Mouse (Mus musculus) heart, postnatal 0 days (tissue): ENCODE results near the gene Slf2. TPM values are rescaled to one million over a fixed set of nuclear protein-coding genes. Genes with fewer than 3 reads are reported as not detected.
A peak's percentile ranks its signal among the peaks of the same experiment; 100 is the strongest.

Experiments
- ATAC-seq: fragments of 200-750 bp; cut with Nextera tagmentation; 2 replicates; pipeline ENCODE4 v1.8.0; 2017; ENCODE audit warnings: low read depth, moderate number of reproducible peaks, moderate library complexity; ENCODE audit not compliant: insufficient read depth
- DNase-seq: peaks from one replicate; pipeline ENCODE4 v3.0.0-alpha.2; 2016; ENCODE audit warnings: low spot score
- H3K27ac ChIP-seq: fragments of 300-500 bp; sonication (generic); 2 replicates; pipeline ENCODE4 v1.5.1; 2014; ENCODE audit warnings: low read depth, mild to moderate bottlenecking
- H3K27me3 ChIP-seq: fragments of 300-500 bp; sonication (generic); 2 replicates; pipeline ENCODE4 v1.6.1; 2014; ENCODE audit warnings: low read length, mixed read lengths; ENCODE audit not compliant: control insufficient read depth, insufficient read depth
- H3K36me3 ChIP-seq: fragments of 300-500 bp; sonication (generic); replicated peaks from 2 replicates; pipeline ENCODE4 v1.6.1; 2014; ENCODE audit warnings: low read length, mixed read lengths; ENCODE audit not compliant: control insufficient read depth, insufficient read depth
- H3K4me1 ChIP-seq: fragments of 300-500 bp; sonication (generic); 2 replicates; pipeline ENCODE4 v1.6.1; 2014; ENCODE audit warnings: antibody characterized with exemption; ENCODE audit not compliant: control insufficient read depth, insufficient read depth
- H3K4me2 ChIP-seq: fragments of 300-500 bp; sonication (generic); 2 replicates; pipeline ENCODE4 v1.6.1; 2014; ENCODE audit warnings: low read depth, mild to moderate bottlenecking, low read length, moderate library complexity
- H3K4me3 ChIP-seq: fragments of 300-500 bp; sonication (generic); 2 replicates; pipeline ENCODE4 v1.5.1; 2014; ENCODE audit warnings: low read depth, low read length
- H3K9ac ChIP-seq: fragments of 300-500 bp; sonication (generic); replicated peaks from 2 replicates; pipeline ENCODE4 v1.6.1; 2014; ENCODE audit warnings: low read depth, low read length, mixed read lengths
- H3K9me3 ChIP-seq: fragments of 300-500 bp; sonication (generic); replicated peaks from 2 replicates; pipeline ENCODE4 v1.6.1; 2016; ENCODE audit warnings: low read length; ENCODE audit not compliant: control insufficient read depth
- CTCF ChIP-seq: IDR thresholded peaks from 2 replicates; pipeline ENCODE4 v1.5.1; 2016; ENCODE audit warnings: antibody characterized with exemption, control low read depth, low read depth
- EP300 ChIP-seq: IDR thresholded peaks from 2 replicates; pipeline ENCODE4 v1.6.1; 2016; ENCODE audit warnings: antibody characterized with exemption, low read depth
- WGBS: fragments of 180-500 bp; shearing (Covaris S2); extraction: QIAGEN DNeasy Blood & Tissue Kit; methylation state at CpG from one replicate; pipeline ENCODE4 v1.1.7; 2014; 5-methylcytosine and 5-hydroxymethylcytosine counted together
- polyA plus RNA-seq: library from polyadenylated mRNA; unstranded; fragments of >200 nt; fragmentation: Nextera tagmentation; extraction: Ambion mirVana; gene quantifications from 2 replicates; pipeline ENCODE4 v1.2.1, GENCODE M21; 2015
- total RNA-seq: library from RNA; depleted of rRNA; stranded (reverse); fragments of >200 nt; gene quantifications from 2 replicates; pipeline ENCODE4 v1.2.3, GENCODE M21; 2014; ENCODE audit warnings: low replicate concordance

Gene Slf2
- total and polyA plus RNA-seq, 2 experiments from 2014 or later = 20.5 to 30.6 TPM

GRCm38 (mm10) chr19:44931454-44931759, 456 bp downstream of the Slf2 start:
- under 1% methylated on average over 18 of the region's 18 CpGs for WGBS
- peaks cover 19% of the 10 kb centered on the region for H3K36me3 ChIP-seq

GRCm38 (mm10) chr19:44932051-44932450, 1.1 kb downstream of the Slf2 start:
- WGBS = 22% methylated on average over 5 of the region's 5 CpGs
- ATAC-seq = no peak
- TF ChIP-seq CTCF (no peak), EP300 (no peak)

More at GRCm38 (mm10) chr19:44931454-44931759, 456 bp downstream of the Slf2 start:
- peaks cover 46% of the 10 kb centered on the region for H3K4me1 ChIP-seq
- TF ChIP-seq CTCF (no peak), EP300 (no peak; the same call in 1 of the 2 replicates)
- H3K9me3 ChIP-seq = no peaks in the 10 kb centered on the region
- peak overlapping the region; percentile 83 for H3K4me2 ChIP-seq
- H3K9ac ChIP-seq = peak overlapping the region; percentile 72
- peak; percentile 80 for ATAC-seq
- H3K27me3 ChIP-seq = no peaks in the 10 kb centered on the region
- H3K4me3 ChIP-seq = peak overlapping the region; percentile 92
- peak overlapping the region; percentile 92 for H3K27ac ChIP-seq
- DNase-seq = peak; percentile 91

GRCm38 (mm10) chr19:44933136-44933535, 2.2 kb downstream of the Slf2 start:
- Histone ChIP-seq H3K9me3 (no peaks in the 10 kb centered on the region), H3K4me1 (peaks cover 35% of the 10 kb centered on the region), H3K27me3 (no peaks in the 10 kb centered on the region), H3K4me3 (no peak overlapping the region), H3K9ac (no peak overlapping the region), H3K4me2 (no peak overlapping the region), H3K27ac (no peak overlapping the region), H3K36me3 (peaks cover 25% of the 10 kb centered on the region)
- DNase-seq = no peak
- 82% methylated on average over 1 of the region's 1 CpGs for WGBS
- ATAC-seq = no peak
- TF ChIP-seq CTCF = no peak
- no peak for TF ChIP-seq EP300

More at GRCm38 (mm10) chr19:44932051-44932450, 1.1 kb downstream of the Slf2 start:
- H3K27ac ChIP-seq = no peak overlapping the region
- peaks cover 25% of the 10 kb centered on the region for H3K36me3 ChIP-seq
- peaks cover 46% of the 10 kb centered on the region for H3K4me1 ChIP-seq
- no peak overlapping the region; the same call in 1 of the 2 replicates for H3K9ac ChIP-seq
- H3K27me3 ChIP-seq = no peaks in the 10 kb centered on the region
- H3K4me2 ChIP-seq = peak overlapping the region; percentile 83
- peak overlapping the region; percentile 92 for H3K4me3 ChIP-seq
- no peaks in the 10 kb centered on the region for H3K9me3 ChIP-seq
- DNase-seq = no peak

- ATAC-seq = no peak
- no peak overlapping the region for H3K4me2 ChIP-seq
- WGBS = 96% methylated on average over 2 of the region's 2 CpGs
- H3K9ac ChIP-seq = no peak overlapping the region
- no peak overlapping the region for H3K4me3 ChIP-seq
- H3K9me3 ChIP-seq = no peaks in the 10 kb centered on the region
- peaks cover 88% of the 10 kb centered on the region for H3K36me3 ChIP-seq
- H3K27me3 ChIP-seq = no peaks in the 10 kb centered on the region
- no peak overlapping the region for H3K27ac ChIP-seq
- TF ChIP-seq CTCF = no peak
- no peak for TF ChIP-seq EP300
- DNase-seq = no peak
- H3K4me1 ChIP-seq = no peaks in the 10 kb centered on the region
Observed at GRCm38 (mm10) chr19:44959633-44960032, 28.7 kb downstream of the Slf2 start.

GRCm38 (mm10) chr19:44965978-44966377, 35.0 kb downstream of the Slf2 start:
- H3K27me3 ChIP-seq = no peaks in the 10 kb centered on the region
- DNase-seq = no peak
- peaks cover 83% of the 10 kb centered on the region for H3K36me3 ChIP-seq
- H3K4me3 ChIP-seq = no peak overlapping the region
- ATAC-seq = no peak
- H3K9me3 ChIP-seq = no peaks in the 10 kb centered on the region
- H3K27ac ChIP-seq = no peak overlapping the region
- TF ChIP-seq EP300 (no peak), CTCF (no peak)
- 93% methylated on average over 1 of the region's 1 CpGs for WGBS
- H3K4me1 ChIP-seq = no peaks in the 10 kb centered on the region
- no peak overlapping the region for H3K4me2 ChIP-seq
- H3K9ac ChIP-seq = no peak overlapping the region

GRCm38 (mm10) chr19:44968329-44968728, 37.4 kb downstream of the Slf2 start:
- Histone ChIP-seq H3K27me3 (no peaks in the 10 kb centered on the region), H3K9me3 (no peaks in the 10 kb centered on the region), H3K4me1 (no peaks in the 10 kb centered on the region), H3K27ac (no peak overlapping the region), H3K36me3 (peaks cover 83% of the 10 kb centered on the region), H3K4me2 (no peak overlapping the region), H3K9ac (no peak overlapping the region), H3K4me3 (no peak overlapping the region)
- TF ChIP-seq CTCF = no peak
- TF ChIP-seq EP300 = no peak
- DNase-seq (no peak), ATAC-seq (no peak)
- WGBS = 81% methylated on average over 3 of the region's 3 CpGs
